Mouse (Mus musculus): ENCODE data around the gene Snap47.

Snap47 gene

DNA sequence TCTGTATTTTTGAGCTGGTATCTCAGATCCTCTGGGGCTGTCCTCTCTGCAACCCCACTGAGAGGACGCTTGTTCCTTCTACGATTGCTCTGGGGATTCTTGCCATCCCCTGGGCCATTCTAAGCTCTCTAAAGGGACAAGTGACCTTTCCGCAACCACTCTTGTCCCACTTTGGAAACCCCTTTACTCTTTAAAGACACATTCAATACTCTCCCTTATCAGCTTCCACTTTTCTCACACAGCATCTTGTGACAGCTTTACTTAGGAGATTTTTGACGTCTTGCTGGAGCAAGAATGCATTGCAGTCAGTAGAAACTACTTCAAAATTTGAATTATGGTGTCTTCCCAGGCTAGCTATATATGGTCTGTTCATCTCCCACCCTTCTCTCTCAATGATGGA lies at the start of gene Snap47:
TSS of gene Snap47 (minus strand) at position 101 of the 400 bp plus-strand sequence.
- DNase-seq (ENCODE audit: low spot score in 2 of 2) = no peak

- DNase-seq (ENCODE audit: low spot score in 2 of 2) = no peak
Observed at GRCm38 (mm10) chr11:59497747-59498146, 46.8 kb upstream of the Snap47 start.

- DNase-seq (ENCODE audit: low spot score in 2 of 2) = no peak
Observed at GRCm38 (mm10) chr11:59496672-59497310, 45.8 kb upstream of the Snap47 start.

- no peak for DNase-seq (ENCODE audit: low spot score in 2 of 2)
Observed at GRCm38 (mm10) chr11:59486222-59486621, 35.2 kb upstream of the Snap47 start.

DNA sequence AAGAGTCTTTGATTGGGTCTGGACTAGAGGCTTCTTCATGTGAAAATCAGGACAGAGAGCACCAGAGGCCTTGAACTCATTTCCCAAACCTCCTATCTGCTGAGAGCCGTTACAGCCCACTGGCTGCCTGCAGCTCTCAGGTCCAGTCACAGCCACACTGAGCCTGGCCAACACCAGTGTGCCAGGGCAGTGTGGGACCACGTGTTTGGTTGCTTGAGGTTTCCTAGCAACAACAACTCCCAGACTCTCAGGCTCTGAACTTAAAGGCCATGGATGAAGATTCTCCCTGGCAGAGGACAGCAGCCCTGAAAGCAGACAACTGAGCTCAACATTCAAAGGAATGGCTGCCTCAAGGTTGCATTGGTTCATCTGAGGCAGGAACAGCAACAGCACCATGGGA lies 34.7 kb upstream of the Snap47 start:
- no peak for DNase-seq (ENCODE audit: low spot score in 2 of 2)

DNA sequence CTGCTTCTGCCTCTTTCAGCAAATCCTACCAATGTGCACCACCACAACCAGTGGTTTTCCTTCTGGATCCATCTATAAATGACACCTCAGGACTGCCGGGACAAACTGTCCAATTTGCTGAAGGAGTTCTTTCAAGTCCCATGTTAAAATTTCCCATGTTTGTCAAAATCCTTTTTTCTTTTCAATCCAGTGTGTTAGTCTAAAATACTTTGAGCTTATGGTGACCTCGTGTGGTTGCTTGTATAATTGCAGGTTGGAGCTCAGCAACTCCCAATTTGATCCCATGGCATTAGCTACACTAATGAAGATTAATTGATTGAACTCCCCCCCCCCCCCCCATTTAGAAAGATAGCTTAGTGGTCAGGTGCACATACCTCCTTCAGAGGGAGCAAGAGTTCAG lies 32.2 kb upstream of the Snap47 start:
- DNase-seq (ENCODE audit: low spot score in 2 of 2) = no peak

- DNase-seq (ENCODE audit: low spot score in 2 of 2) = no peak
Observed at GRCm38 (mm10) chr11:59477240-59477639, 26.3 kb upstream of the Snap47 start.

- peak; percentile 83 to 89 for DNase-seq (ENCODE audit: low spot score in 2 of 2)
Observed at GRCm38 (mm10) chr11:59472326-59472677, 21.3 kb upstream of the Snap47 start, which contains the start of gene Zfp867. Gene Zfp867 (minus strand): TSS chr11:59472474.

DNA sequence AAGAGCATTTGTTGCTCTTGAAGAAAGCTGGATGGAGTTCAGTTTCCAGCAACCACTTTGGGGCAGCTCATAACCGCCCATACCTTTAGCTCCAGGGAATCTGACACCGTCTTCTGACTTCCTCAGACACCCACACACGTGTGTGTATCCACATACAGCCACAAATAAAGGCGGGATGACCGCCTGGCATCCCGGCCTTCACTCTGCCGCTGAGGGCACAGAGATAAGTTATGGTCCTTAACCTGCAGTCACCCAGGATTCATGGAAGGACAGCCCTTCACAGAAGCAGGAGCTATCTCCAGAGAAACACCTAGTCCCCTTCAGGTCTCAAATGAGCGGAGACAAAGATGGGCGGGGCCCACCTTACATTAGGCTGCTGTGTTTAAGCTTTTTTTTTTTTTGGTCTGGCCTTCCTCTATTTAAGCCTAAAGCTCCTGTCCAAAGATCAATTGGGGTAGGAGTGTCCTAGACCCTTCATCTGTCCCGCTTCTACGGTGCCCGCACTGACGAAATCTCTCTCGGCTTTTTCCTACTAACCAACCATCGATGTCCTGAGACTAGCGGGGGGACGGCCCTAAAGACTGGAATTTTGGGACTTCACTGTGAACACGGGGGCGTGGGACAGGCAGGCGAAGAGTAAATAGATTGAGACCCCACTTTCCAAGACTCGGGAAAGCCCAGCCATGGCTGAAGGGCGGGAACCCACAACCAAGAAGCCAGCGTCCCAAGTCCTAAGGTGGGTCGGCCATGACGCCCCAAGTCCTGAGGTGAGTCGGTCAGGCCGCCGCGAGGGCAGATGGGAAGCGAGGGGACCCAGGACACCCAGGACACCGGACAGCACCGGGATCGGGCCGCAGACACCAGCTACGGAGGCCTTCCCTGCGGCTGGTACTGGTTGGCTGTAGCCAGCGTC lies 20.7 kb upstream of the Snap47 start:
- DNase-seq (ENCODE audit: low spot score in 2 of 2) = peak in 1 of 2 experiments; percentile 62

GRCm38 (mm10) chr11:59460459-59460858 lies 9.5 kb upstream of the Snap47 start:
- no peak for DNase-seq (ENCODE audit: low spot score in 2 of 2)

- no peak for DNase-seq (ENCODE audit: low spot score in 2 of 2)
Observed at GRCm38 (mm10) chr11:59458973-59459372, 8.0 kb upstream of the Snap47 start.

DNA sequence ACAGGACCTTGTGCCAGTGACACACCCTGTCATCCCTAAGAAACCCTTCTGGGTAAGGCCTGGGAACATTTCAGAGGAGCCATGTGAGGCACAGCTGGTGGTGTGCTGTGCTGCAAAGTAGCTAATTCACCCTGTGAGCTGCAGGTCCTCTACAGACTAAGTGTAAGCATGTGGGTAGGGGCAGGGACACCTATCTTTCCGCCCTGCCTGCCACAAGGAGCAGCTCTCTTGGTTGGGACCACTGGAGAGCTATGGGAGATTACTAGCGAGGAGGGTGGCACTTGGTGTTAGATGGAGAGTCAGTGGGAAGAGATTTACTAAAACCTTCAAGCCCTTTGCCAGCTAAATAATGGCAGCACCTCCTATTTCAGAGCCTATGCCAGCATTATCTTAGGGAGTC lies 5.9 kb upstream of the Snap47 start:
- no peak for DNase-seq (ENCODE audit: low spot score in 2 of 2)

- no peak for DNase-seq (ENCODE audit: low spot score in 2 of 2)
Observed at GRCm38 (mm10) chr11:59456346-59456745, 5.4 kb upstream of the Snap47 start.

DNA sequence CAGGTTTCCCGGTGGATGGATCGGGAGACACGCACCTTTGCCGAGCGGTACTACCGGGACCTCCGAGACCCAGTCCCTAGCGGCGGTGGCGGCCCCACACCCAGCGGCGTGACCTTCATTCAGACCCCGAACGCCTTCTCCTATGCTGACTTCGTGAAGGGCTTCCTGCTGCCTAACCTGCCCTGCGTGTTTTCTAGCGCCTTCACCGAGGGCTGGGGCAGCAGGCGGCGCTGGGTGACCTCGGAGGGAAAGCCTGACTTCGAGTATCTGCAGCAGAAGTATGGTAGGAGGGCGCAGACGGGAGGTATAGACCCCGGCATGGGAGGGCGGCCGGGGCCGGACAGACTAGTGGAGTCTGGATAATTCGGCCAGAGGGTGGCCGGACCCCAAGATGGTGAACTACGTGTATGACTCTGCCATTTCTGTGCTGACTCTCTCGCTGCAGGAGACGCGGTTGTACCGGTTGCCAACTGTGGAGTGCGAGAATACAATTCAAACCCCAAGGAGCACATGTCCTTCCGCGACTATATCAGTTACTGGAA lies 685 bp downstream of the Snap47 start:
- peak in 1 of 2 experiments; percentile 53 for DNase-seq (ENCODE audit: low spot score in 2 of 2)

GRCm38 (mm10) chr11:59449741-59450229 lies 1.2 kb downstream of the Snap47 start, which contains the start of gene Jmjd4:
Gene Jmjd4 (plus strand): TSS chr11:59450045.
- peak; percentile 89 to 96 for DNase-seq (ENCODE audit: low spot score in 2 of 2)

GRCm38 (mm10) chr11:59443102-59443501 lies 7.9 kb downstream of the Snap47 start:
- DNase-seq (ENCODE audit: low spot score in 2 of 2) = no peak

DNA sequence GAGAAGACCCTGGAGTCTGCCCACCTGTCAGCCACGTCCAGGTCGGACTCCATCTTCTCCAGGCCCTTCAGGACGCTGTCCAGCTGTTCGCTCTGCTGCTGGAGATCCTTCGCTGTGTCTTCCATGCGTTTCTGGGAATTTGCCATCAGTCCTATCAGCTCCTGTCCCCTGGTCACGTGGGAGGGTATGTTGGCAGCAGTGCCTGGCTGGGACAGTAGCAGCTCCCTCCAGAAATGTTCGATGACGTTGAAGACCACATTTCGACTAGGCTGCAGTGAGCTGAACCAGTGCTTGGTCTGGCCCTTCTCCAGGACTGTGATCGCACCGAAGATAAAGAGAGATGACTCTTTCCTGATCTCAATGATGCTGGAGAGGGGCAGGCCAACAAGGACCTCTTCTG lies 13.0 kb downstream of the Snap47 start:
- no peak for DNase-seq (ENCODE audit: low spot score in 2 of 2)

GRCm38 (mm10) chr11:59432261-59432660 lies 18.7 kb downstream of the Snap47 start:
- no peak for DNase-seq (ENCODE audit: low spot score in 2 of 2)

GRCm38 (mm10) chr11:59429959-59430358 lies 21.0 kb downstream of the Snap47 start:
- DNase-seq (ENCODE audit: low spot score in 2 of 2) = no peak

GRCm38 (mm10) chr11:59428057-59428660 lies 22.8 kb downstream of the Snap47 start:
- DNase-seq (ENCODE audit: low spot score in 2 of 2) = no peak

- DNase-seq (ENCODE audit: low spot score in 2 of 2) = no peak
Observed at GRCm38 (mm10) chr11:59425671-59426101, 25.3 kb downstream of the Snap47 start.

DNA sequence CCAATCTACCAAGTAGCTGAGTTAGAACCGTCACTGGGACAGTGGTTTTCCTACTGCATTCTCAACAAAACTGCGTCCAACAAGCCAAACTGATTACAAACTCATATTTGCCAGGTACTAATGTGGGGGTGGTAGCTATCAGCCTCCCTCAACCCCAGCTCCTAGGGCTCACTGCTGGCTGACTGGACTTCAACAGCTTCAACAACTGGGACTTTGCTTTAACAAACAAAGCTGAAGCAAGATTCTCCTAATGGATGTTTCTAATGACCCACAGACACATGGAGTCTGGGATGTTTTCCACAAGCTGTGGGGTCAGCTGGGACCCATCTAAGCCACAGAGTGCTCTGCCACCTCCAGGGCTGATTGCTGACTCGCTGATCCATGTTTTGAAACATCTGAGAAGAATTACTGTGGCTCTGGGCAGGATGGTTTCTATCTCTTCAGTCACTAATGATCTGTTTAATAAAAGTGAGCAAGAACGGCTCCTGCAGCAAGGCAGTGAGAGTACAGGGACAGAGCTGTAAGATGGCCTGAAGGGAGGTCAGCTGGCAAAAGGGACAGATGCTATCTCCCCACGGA lies 27.9 kb downstream of the Snap47 start:
- no peak for DNase-seq (ENCODE audit: low spot score in 2 of 2)

All from spleen, postnatal 4 days (tissue).